Mouse (Mus musculus): Measurements from ENCODE around the gene Parp4. TPM values are rescaled to one million over a fixed set of nuclear protein-coding genes. Genes with fewer than 3 reads are reported as not detected.

Gene Parp4
- polyA plus RNA-seq, 1 experiment from 2014 or later = 0.68 TPM

GRCm38 (mm10) chr14:56695495-56695894 lies 120.1 kb downstream of the Parp4 start:
- no peaks in the 10 kb centered on the region for H3K4me1 ChIP-seq (replicated peaks; ENCODE audit: control insufficient read depth, insufficient read depth, low read length)
- no peak overlapping the region for H3K4me3 ChIP-seq (replicated peaks; ENCODE audit: low read length)
- ATAC-seq = no peak
- H3K27ac ChIP-seq (ENCODE audit: low read length) = no peak overlapping the region
- peaks cover 43% of the 10 kb centered on the region for H3K36me3 ChIP-seq (ENCODE audit: control insufficient read depth, insufficient read depth)
- H3K27me3 ChIP-seq (replicated peaks; ENCODE audit: control insufficient read depth, insufficient read depth, low read length) = no peaks in the 10 kb centered on the region
- H3K9ac ChIP-seq (replicated peaks; ENCODE audit: low read depth, low read length) = no peak overlapping the region
- 86% methylated on average over 3 of the region's 3 CpGs for WGBS
- no peak overlapping the region for H3K4me2 ChIP-seq (ENCODE audit: low read length)
- no peaks in the 10 kb centered on the region for H3K9me3 ChIP-seq (ENCODE audit: control insufficient read depth, low read length)

- no peaks in the 10 kb centered on the region for H3K9me3 ChIP-seq (ENCODE audit: control insufficient read depth, low read length)
- no peaks in the 10 kb centered on the region for H3K27me3 ChIP-seq (replicated peaks; ENCODE audit: control insufficient read depth, insufficient read depth, low read length)
- no peak overlapping the region for H3K4me2 ChIP-seq (ENCODE audit: low read length)
- H3K4me1 ChIP-seq (replicated peaks; ENCODE audit: control insufficient read depth, insufficient read depth, low read length) = no peaks in the 10 kb centered on the region
- peaks cover 39% of the 10 kb centered on the region for H3K36me3 ChIP-seq (ENCODE audit: control insufficient read depth, insufficient read depth)
- no peak overlapping the region for H3K27ac ChIP-seq (ENCODE audit: low read length)
- no peak overlapping the region for H3K4me3 ChIP-seq (replicated peaks; ENCODE audit: low read length)
- 88% methylated on average over 5 of the region's 5 CpGs for WGBS
- no peak overlapping the region for H3K9ac ChIP-seq (replicated peaks; ENCODE audit: low read depth, low read length)
- no peak for ATAC-seq
Measured at GRCm38 (mm10) chr14:56697836-56698235, 122.4 kb downstream of the Parp4 start.

- no peak overlapping the region for H3K9ac ChIP-seq (replicated peaks; ENCODE audit: low read depth, low read length)
- no peak for ATAC-seq
- H3K27ac ChIP-seq (ENCODE audit: low read length) = no peak overlapping the region
- H3K36me3 ChIP-seq (ENCODE audit: control insufficient read depth, insufficient read depth) = peaks cover 15% of the 10 kb centered on the region
- H3K9me3 ChIP-seq (ENCODE audit: control insufficient read depth, low read length) = no peaks in the 10 kb centered on the region
- H3K4me2 ChIP-seq (ENCODE audit: low read length) = no peak overlapping the region
- no peaks in the 10 kb centered on the region for H3K27me3 ChIP-seq (replicated peaks; ENCODE audit: control insufficient read depth, insufficient read depth, low read length)
- no peaks in the 10 kb centered on the region for H3K4me1 ChIP-seq (replicated peaks; ENCODE audit: control insufficient read depth, insufficient read depth, low read length)
- 93% methylated on average over 4 of the region's 4 CpGs for WGBS
- no peak overlapping the region for H3K4me3 ChIP-seq (replicated peaks; ENCODE audit: low read length)
Measured at GRCm38 (mm10) chr14:56702644-56703043, 127.2 kb downstream of the Parp4 start.

- Histone ChIP-seq H3K4me1 (replicated peaks; ENCODE audit: control insufficient read depth, insufficient read depth, low read length) (no peaks in the 10 kb centered on the region), H3K9ac (replicated peaks; ENCODE audit: low read depth, low read length) (no peak overlapping the region), H3K27me3 (replicated peaks; ENCODE audit: control insufficient read depth, insufficient read depth, low read length) (no peaks in the 10 kb centered on the region), H3K4me2 (ENCODE audit: low read length) (no peak overlapping the region), H3K4me3 (replicated peaks; ENCODE audit: low read length) (no peak overlapping the region), H3K9me3 (ENCODE audit: control insufficient read depth, low read length) (no peaks in the 10 kb centered on the region), H3K27ac (ENCODE audit: low read length) (no peak overlapping the region), H3K36me3 (ENCODE audit: control insufficient read depth, insufficient read depth) (no peaks in the 10 kb centered on the region)
- WGBS = 92% methylated on average over 4 of the region's 4 CpGs
- no peak for ATAC-seq
Measured at GRCm38 (mm10) chr14:56705687-56706086, 130.3 kb downstream of the Parp4 start.

Other genes starting within 250 kb of the Parp4 start
- gene Atp12a, start 210.6 kb upstream of the Parp4 start, polyA plus RNA-seq (2015; fragmentation: Nextera tagmentation; extraction: Ambion mirVana) = 0.29 and 0.30 TPM in 2 replicates
- 0.66 and 1.0 TPM in 2 replicates for gene Rnf17, start 173.0 kb upstream of the Parp4 start, polyA plus RNA-seq (2015; fragmentation: Nextera tagmentation; extraction: Ambion mirVana)
- gene Cenpj, start 194 bp upstream of the Parp4 start, polyA plus RNA-seq (2015; fragmentation: Nextera tagmentation; extraction: Ambion mirVana) = 14.7 and 18.2 TPM in 2 replicates
- 32.9 and 39.4 TPM in 2 replicates for gene Mphosph8, start 92.6 kb downstream of the Parp4 start, polyA plus RNA-seq (2015; fragmentation: Nextera tagmentation; extraction: Ambion mirVana)
- gene Pspc1, start 202.7 kb downstream of the Parp4 start, polyA plus RNA-seq (2015; fragmentation: Nextera tagmentation; extraction: Ambion mirVana) = 36.7 and 48.5 TPM in 2 replicates
- 32.4 and 36.0 TPM in 2 replicates for gene Zmym5, start 236.1 kb downstream of the Parp4 start, polyA plus RNA-seq (2015; fragmentation: Nextera tagmentation; extraction: Ambion mirVana)